Mouse (Mus musculus) MEL (cell line): ENCODE results near the gene Htr6. TPM values are rescaled to one million over a fixed set of nuclear protein-coding genes. Genes with fewer than 3 reads are reported as not detected.

Source experiments
- polyA plus RNA-seq, 2 experiments: library from polyadenylated mRNA; stranded (reverse) in 1 of 2; unstranded in 1 of 2; fragments of >175 nt in 1 of 2; fragments of >200 nt in 1 of 2; gene quantifications; 2 replicates each; pipeline versions ENCODE4 v1.2.1 to v1.2.4; 2012; ENCODE audit warnings: low replicate concordance in 2 of 2, low read depth in 1 of 2; ENCODE audit not compliant: insufficient read length in 2 of 2, insufficient read depth in 1 of 2, missing spikeins in 1 of 2
- total RNA-seq: library from RNA; depleted of rRNA; stranded (reverse); fragments of 300-350 nt; gene quantifications from 2 replicates; pipeline ENCODE4 v1.2.3, GENCODE M21; 2012; rRNA removed

Htr6 gene
- total and polyA plus RNA-seq, 3 experiments = 0.08 TPM; not detected in 2

Other genes starting within 250 kb of the Htr6 start
- not detected in 2 replicates for gene Pla2g5, start 212.1 kb downstream of the Htr6 start, total RNA-seq
- gene Pla2g5, start 212.1 kb downstream of the Htr6 start, polyA plus RNA-seq = not detected
- gene Gm13030, start 201.6 kb downstream of the Htr6 start, total RNA-seq = not detected in 2 replicates
- gene Gm13030, start 201.6 kb downstream of the Htr6 start, polyA plus RNA-seq = not detected
- not detected in 2 replicates for gene Pla2g2e, start 197.6 kb downstream of the Htr6 start, total RNA-seq
- not detected for gene Pla2g2e, start 197.6 kb downstream of the Htr6 start, polyA plus RNA-seq
- gene Otud3, start 161.6 kb downstream of the Htr6 start, total RNA-seq = 11.3 and 11.7 TPM in 2 replicates
- 10 to 100 TPM in 1 of 2 experiments, not detected in 1; 15.0 TPM for gene Otud3, start 161.6 kb downstream of the Htr6 start, polyA plus RNA-seq
- gene Rnf186, start 108.5 kb downstream of the Htr6 start, total RNA-seq = 0.19 TPM in 1 of 2 replicates, not detected in the other
- gene Rnf186, start 108.5 kb downstream of the Htr6 start, polyA plus RNA-seq = under 1 TPM in 1 of 2 experiments, not detected in 1; 0.61 TPM
- 22.0 and 24.7 TPM in 2 replicates for gene Tmco4, start 102.7 kb downstream of the Htr6 start, total RNA-seq
- gene Tmco4, start 102.7 kb downstream of the Htr6 start, polyA plus RNA-seq = 10 to 100 TPM in 1 of 2 experiments, not detected in 1; 16.5 TPM
- gene Nbl1, start 17.4 kb upstream of the Htr6 start, total RNA-seq = not detected in 2 replicates
- gene Nbl1, start 17.4 kb upstream of the Htr6 start, polyA plus RNA-seq = under 1 TPM in 1 of 2 experiments, not detected in 1; 0.14 TPM
- gene Minos1, start 55.5 kb upstream of the Htr6 start, total RNA-seq = 163 and 183 TPM in 2 replicates
- 100 to 1,000 TPM in 1 of 2 experiments, not detected in 1; 401 TPM for gene Minos1, start 55.5 kb upstream of the Htr6 start, polyA plus RNA-seq
- gene Capzb, start 117.3 kb upstream of the Htr6 start, total RNA-seq = 91.2 and 103 TPM in 2 replicates
- gene Capzb, start 117.3 kb upstream of the Htr6 start, polyA plus RNA-seq = 100 to 1,000 TPM in 1 of 2 experiments, not detected in 1; 354 TPM
- gene Pqlc2, start 235.1 kb upstream of the Htr6 start, total RNA-seq = 5.2 and 5.3 TPM in 2 replicates
- 10 to 100 TPM in 1 of 2 experiments, not detected in 1; 12.0 TPM for gene Pqlc2, start 235.1 kb upstream of the Htr6 start, polyA plus RNA-seq
- 30.1 and 39.4 TPM in 2 replicates for gene Akr7a5, start 235.2 kb upstream of the Htr6 start, total RNA-seq
- 10 to 100 TPM in 1 of 2 experiments, not detected in 1; 43.2 TPM for gene Akr7a5, start 235.2 kb upstream of the Htr6 start, polyA plus RNA-seq